Mouse (Mus musculus): ENCODE results near the gene Dennd1a. TPM values are rescaled to one million over a fixed set of nuclear protein-coding genes. Genes with fewer than 3 reads are reported as not detected.

Gene Dennd1a
- total RNA-seq, 1 experiment from 2014 or later = 34.2 TPM

DNA sequence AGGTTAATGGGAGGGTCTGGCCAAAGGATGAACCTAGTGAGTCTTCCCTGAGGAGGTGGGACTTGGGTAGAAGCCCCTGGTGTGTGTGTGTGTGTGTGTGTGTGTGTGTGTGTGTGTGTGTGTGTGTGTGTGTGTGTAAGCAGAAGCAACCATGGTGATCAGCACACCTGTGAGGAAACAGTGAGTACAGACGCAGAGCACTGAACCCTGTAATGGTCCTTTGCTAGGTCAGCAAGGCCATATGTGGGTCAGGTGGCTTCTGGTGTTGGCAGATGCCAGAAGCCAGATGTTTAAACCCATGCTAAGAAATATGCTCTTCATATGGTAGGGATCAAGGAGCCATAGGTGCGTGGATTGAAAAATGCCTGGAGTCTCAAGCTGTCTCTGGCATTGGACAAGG lies 522.7 kb downstream of the Dennd1a start:
- no peak for ATAC-seq (replicated peaks; ENCODE audit: low read depth, poor library complexity, severe bottlenecking)

DNA sequence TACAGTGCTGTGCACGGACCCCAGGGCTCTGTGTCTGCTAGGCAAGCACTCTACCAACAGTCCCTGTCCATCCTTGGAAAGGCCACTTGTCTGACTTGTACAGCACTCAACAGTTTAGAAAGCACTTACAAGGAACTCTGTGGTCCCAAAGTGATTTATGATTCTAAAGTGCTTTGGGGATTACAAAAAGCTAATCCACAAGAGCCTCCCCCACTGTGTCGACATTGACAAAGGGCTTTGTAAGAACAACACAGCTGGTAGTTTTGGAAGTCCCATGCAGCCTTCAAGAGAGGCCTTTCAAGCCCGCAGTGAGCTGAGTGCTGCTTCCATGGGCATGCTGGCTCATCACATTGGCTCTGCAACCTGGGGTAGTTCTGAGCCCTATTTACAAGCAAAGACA lies 523.6 kb downstream of the Dennd1a start:
- no peak for ATAC-seq (replicated peaks; ENCODE audit: low read depth, poor library complexity, severe bottlenecking)

DNA sequence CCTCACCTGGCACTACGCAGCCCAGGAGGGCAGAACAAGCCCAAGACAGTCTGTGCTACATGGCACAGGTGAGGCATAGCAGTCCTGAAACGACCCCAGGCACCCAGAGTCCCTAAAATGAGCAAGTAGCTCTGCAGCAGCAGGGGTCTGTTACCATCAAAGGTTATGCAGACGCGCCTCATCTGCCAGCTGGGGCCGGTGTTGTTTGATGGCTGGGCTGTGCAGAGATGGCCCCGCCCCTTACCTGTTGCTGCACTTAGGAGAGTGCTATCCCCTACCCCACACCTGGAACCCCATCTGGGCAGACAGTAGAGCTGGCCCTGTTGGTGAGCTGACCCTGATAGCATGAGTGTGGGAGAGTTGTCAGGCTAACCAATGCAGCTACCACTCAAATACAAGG lies 526.6 kb downstream of the Dennd1a start:
- ATAC-seq (replicated peaks; ENCODE audit: low read depth, poor library complexity, severe bottlenecking) = no peak

DNA sequence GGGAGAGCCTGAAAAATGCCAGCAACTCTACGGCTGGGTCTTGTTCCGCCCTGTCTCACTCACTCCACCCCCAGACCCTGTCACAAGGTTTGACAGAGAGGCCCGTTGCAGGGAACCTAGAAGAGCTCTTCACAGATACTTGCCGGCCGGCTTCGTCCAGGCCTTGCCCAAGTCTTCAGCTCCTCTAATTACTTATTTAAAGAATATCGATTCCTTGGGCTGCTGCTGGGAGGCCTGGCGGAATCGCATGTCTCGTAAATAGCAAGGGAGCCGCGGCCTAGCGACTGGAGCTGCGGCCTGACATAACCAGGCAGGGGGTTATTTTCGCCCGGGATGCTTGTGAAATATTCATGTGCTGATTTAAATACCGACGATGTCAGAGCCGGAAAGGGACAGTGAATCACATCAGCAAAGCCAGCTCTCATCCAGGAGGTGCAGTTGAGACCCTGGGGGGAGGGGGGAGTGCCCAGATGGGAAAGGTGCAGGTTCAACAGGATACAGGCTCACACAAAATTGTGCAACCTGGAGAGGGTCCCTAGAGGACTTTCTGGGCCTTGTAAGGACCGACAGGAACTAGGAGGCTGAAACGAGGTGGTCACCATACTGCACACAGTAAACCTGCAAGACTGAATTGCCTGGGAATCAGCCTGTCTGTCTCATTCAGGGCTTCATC lies 528.7 kb downstream of the Dennd1a start:
- no peak for ATAC-seq (replicated peaks; ENCODE audit: low read depth, poor library complexity, severe bottlenecking)

DNA sequence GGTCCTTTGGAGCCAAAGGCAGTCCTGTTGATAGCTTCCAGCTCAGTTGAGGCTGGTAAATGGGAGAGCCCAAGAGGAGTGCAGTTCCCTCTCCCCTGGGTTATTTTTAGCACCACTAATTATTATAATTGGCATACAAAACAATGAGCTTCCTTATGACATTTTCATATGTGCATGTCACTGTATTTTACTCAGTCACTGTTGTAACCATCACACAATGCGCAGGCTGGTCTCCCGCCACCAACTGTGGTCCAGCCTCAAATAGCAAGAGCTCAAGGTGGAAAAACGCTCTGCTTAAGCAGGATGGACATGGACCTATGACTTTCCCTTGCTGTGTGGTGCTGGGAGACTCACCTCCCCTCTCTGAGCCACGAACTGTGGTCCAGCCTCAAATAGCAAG lies 529.4 kb downstream of the Dennd1a start:
- no peak for ATAC-seq (replicated peaks; ENCODE audit: low read depth, poor library complexity, severe bottlenecking)

DNA sequence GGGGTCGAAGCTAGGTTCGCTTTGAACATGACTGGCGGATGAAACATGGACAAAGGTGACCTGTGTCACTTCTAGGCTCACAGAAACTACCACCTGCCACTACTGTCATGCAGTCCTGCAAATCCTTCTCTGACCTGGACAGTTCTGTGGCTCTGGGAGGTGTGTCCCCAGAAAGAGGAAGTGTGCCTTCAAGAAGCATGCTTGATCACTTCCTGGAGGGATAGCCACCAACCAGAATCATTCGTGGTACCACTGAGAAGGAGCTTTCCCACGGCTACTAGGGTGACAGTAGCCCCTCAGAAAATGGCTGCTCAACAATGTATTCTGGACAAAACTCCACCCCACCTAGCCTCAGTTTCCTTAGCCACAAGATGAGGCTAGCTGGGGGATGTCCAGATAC lies 530.2 kb downstream of the Dennd1a start:
- ATAC-seq (replicated peaks; ENCODE audit: low read depth, poor library complexity, severe bottlenecking) = peak; percentile 96

DNA sequence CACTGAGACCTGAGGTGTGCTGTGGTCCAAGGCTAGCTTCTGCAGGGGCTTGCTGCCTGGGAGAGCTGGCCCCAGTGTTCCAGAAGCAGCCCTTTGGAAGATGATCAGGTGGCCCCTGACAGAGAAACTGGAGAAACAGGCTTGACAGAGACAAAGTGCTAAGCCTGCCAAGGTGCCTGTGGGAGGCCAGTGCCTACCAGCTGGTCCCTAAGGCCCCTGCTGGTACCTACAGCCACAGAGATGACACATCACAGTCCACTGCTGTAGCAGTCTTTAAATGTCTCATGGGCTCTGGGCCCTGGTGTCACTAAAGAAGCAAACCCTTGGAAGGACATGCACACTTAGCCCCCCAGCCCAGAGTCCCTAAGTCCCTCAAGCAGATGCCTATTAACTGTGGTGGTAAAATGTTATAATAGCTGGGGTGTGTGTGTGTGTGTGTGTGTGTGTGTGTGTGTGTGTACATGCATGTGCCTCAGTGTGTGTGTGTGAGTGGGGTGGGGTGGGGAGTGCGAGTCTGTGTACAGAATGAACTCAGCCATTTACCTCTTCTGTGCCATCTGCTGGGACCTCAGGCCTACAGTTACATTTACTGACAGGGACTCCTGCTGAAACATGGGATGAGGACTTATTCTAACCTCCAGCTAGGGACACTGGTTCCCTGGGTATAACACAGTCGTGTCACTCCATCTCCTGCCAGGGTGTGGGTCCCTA lies 530.8 kb downstream of the Dennd1a start:
- ATAC-seq (replicated peaks; ENCODE audit: low read depth, poor library complexity, severe bottlenecking) = no peak

DNA sequence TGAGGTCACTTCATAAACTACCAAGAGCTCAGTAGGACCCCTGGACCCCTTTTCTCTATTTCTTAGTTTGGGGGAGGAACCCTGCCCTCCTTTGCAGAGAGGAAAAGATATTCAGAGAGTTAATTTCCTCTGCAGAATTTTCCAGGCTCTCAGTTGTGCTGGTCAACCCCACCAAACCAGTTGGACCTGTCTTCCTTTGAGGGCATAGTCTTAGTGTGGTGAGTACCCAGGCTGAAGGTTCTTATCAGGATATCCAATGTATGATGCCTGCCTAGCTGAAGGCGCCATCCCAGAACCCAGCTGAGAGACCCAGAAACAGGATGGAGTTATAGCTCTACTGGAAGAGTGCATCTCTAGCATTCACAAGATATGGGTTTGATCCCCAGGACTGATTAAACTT lies 536.1 kb downstream of the Dennd1a start:
- ATAC-seq (replicated peaks; ENCODE audit: low read depth, poor library complexity, severe bottlenecking) = no peak

DNA sequence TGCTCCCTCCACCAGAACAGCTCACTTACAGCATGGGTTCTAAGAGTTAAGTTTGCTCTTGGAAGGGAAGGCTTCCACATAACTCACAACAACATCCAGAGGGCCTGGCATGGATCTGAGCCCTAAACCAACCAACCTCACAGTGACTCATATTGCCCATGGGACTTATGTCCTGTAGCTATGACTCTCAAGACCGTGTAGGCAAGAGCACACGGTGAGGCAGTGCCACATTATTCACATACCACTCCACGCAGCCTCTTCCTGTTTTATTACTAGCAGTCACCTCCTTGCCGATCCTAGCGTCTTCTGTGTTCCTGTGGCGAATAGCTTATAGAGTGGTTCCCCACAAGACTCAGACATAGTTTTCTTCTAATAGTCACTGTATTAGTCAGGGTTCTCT lies 537.9 kb downstream of the Dennd1a start:
- peak; percentile 63 for ATAC-seq (replicated peaks; ENCODE audit: low read depth, poor library complexity, severe bottlenecking)

Other genes with a start within 250 kb of the Dennd1a start
- not detected in 2 replicates for gene Lhx2, start 51.9 kb upstream of the Dennd1a start, total RNA-seq (2017)
- gene Nek6, start 224.3 kb upstream of the Dennd1a start, total RNA-seq (2017) = 5.4 and 7.2 TPM in 2 replicates